Mouse (Mus musculus) adrenal gland, postnatal 14 days (tissue): ENCODE results near the gene B3gat3. TPM values are rescaled to one million over a fixed set of nuclear protein-coding genes. Genes with fewer than 3 reads are reported as not detected.

Experiments
- DNase-seq: peaks from one replicate; pipeline ENCODE4 v3.0.0; 2021; ENCODE audit warnings: mixed read lengths
- total RNA-seq: library from RNA; stranded (reverse); gene quantifications from 2 replicates; pipeline ENCODE4 v1.2.3, GENCODE M21; 2021

Gene B3gat3
- total RNA-seq, 1 experiment from 2014 or later: 52.1 TPM

- DNase-seq: peak; percentile 98
Measured at GRCm38 (mm10) chr19:8897865-8898495, 22.2 kb upstream of the B3gat3 start, which contains the start of gene Ganab. Gene Ganab, plus strand, starts transcription at chr19:8898071.

- no peak for DNase-seq
Measured at GRCm38 (mm10) chr19:8898576-8898975, 21.6 kb upstream of the B3gat3 start.

- DNase-seq: no peak
Measured at GRCm38 (mm10) chr19:8899079-8899478, 21.1 kb upstream of the B3gat3 start.

GRCm38 (mm10) chr19:8903412-8903811 is 16.8 kb upstream of the B3gat3 start:
- no peak for DNase-seq

GRCm38 (mm10) chr19:8908531-8908930 is 11.6 kb upstream of the B3gat3 start:
- no peak for DNase-seq

GRCm38 (mm10) chr19:8911810-8912209 is 8.4 kb upstream of the B3gat3 start:
- DNase-seq: no peak

- no peak for DNase-seq
Measured at GRCm38 (mm10) chr19:8914212-8914611, 6.0 kb upstream of the B3gat3 start.

- DNase-seq: no peak
Measured at GRCm38 (mm10) chr19:8919000-8919399, 1.2 kb upstream of the B3gat3 start.

- no peak for DNase-seq
Measured at GRCm38 (mm10) chr19:8919684-8920072, 496 bp upstream of the B3gat3 start.

GRCm38 (mm10) chr19:8920836-8921291 is 690 bp downstream of the B3gat3 start:
- no peak for DNase-seq

- DNase-seq: no peak
Measured at GRCm38 (mm10) chr19:8921741-8922140, 1.6 kb downstream of the B3gat3 start.

GRCm38 (mm10) chr19:8926766-8927165 is 6.6 kb downstream of the B3gat3 start:
- DNase-seq: no peak

GRCm38 (mm10) chr19:8927891-8928525 is 7.8 kb downstream of the B3gat3 start:
- DNase-seq: no peak

- DNase-seq: peak; percentile 53
Measured at GRCm38 (mm10) chr19:8928689-8929223, 8.6 kb downstream of the B3gat3 start.

GRCm38 (mm10) chr19:8929224-8930088 is 9.3 kb downstream of the B3gat3 start, which contains the start of the genes Rom1 and Eml3:
Gene Rom1, minus strand, starts transcription at chr19:8929356.
Gene Eml3, plus strand, starts transcription at chr19:8929552.
- peak; percentile 95 for DNase-seq

GRCm38 (mm10) chr19:8930117-8930516 is 9.9 kb downstream of the B3gat3 start:
- peak; percentile 30 for DNase-seq

- no peak for DNase-seq
Measured at GRCm38 (mm10) chr19:8930771-8931170, 10.6 kb downstream of the B3gat3 start.

GRCm38 (mm10) chr19:8936736-8937135 is 16.6 kb downstream of the B3gat3 start:
- DNase-seq: no peak

- DNase-seq: no peak
Measured at GRCm38 (mm10) chr19:8940526-8941133, 20.5 kb downstream of the B3gat3 start.

GRCm38 (mm10) chr19:8941136-8941514 is 21.0 kb downstream of the B3gat3 start:
- DNase-seq: no peak

- DNase-seq: peak; percentile 99
Measured at GRCm38 (mm10) chr19:8941515-8942217, 21.5 kb downstream of the B3gat3 start, which contains the start of gene Mta2. Gene Mta2, plus strand, starts transcription at chr19:8941875.
